ENCODE assay signal across 23 mouse cellular contexts in genomic region chr19:54015503-54015902, GRCm38 (mm10). TPM values are rescaled to one million over a fixed set of nuclear protein-coding genes. Genes with fewer than 3 reads are reported as not detected.
DNase-seq lines count a peak whose midpoint lies in the region; ATAC-seq and TF ChIP-seq lines count a peak whose summit lies in the region.
"Had no signal": no experiment of that assay in that cellular context is flagged by ENCODE, and none has a peak within 500 bp of the region (broad histone marks: within the 10 kb centered on the region; RNA-seq: fewer than 3 reads in every experiment).

No protein-coding gene starts in this region.

- H3K4me1 ChIP-seq in MEL (ENCODE audit: control insufficient read depth in 1 of 2, insufficient read depth in 2 of 2, low read length in 2 of 2), result peaks cover 4 to 18% of the 10 kb centered on the region in 2 experiments
- H3K4me1 ChIP-seq in lung, adult 2 months (ENCODE audit: control insufficient read depth, insufficient read depth, low read length), result peaks cover 3% of the 10 kb centered on the region; the same call in 1 of the 2 replicates
- H3K4me1 ChIP-seq in forebrain, embryonic 13.5 days, result 0 out of 2 replicates have a peak, but pooled peaks cover 2% of the 10 kb centered on the region
- H3K4me1 ChIP-seq: embryonic facial prominence, embryonic 10.5 days; embryonic facial prominence, embryonic 12.5 days had no signal

- peak overlapping the region; percentile 33; the same call in 1 of the 2 replicates for H3K9ac ChIP-seq in MEL (ENCODE audit: control insufficient read depth, low read depth, low read length, poor library complexity, severe bottlenecking)
- H3K9ac ChIP-seq in forebrain, embryonic 13.5 days, result no peak overlapping the region
- H3K9ac ChIP-seq: embryonic facial prominence, embryonic 12.5 days had no signal

- intact Hi-C loops in left cerebral cortex, postnatal 36 days (cut with DNase I), result no loop called here

- no peak overlapping the region for H3K27ac ChIP-seq in MEL (ENCODE audit: control insufficient read depth, low read depth, low read length)
- no peak overlapping the region for H3K27ac ChIP-seq in forebrain, embryonic 13.5 days
- H3K27ac ChIP-seq: embryonic facial prominence, embryonic 10.5 days; embryonic facial prominence, embryonic 12.5 days had no signal

- H3K27me3 ChIP-seq in MEL (ENCODE audit: control insufficient read depth in 1 of 2, insufficient read depth in 2 of 2, low read length in 2 of 2), result no peaks in the 10 kb centered on the region
- H3K27me3 ChIP-seq in forebrain, embryonic 13.5 days, result no peaks in the 10 kb centered on the region
- H3K27me3 ChIP-seq: embryonic facial prominence, embryonic 12.5 days; Patski had no signal

- peaks cover 9% of the 10 kb centered on the region; the same call in 1 of the 2 replicates for H3K79me2 ChIP-seq in MEL (ENCODE audit: control insufficient read depth, insufficient read depth, low read length, poor library complexity)

- TF ChIP-seq CTCF in MEL (IDR thresholded peaks at IDR 0.05 in 2 of 3, conservative IDR thresholded peaks at IDR 0.05 in 1 of 3; ENCODE audit: control insufficient read depth in 1 of 3, insufficient read depth in 1 of 3, low read depth in 2 of 3, low read length in 3 of 3, poor library complexity in 1 of 3, severe bottlenecking in 1 of 3), result no peak
- TF ChIP-seq CTCF in lung, adult 2 months (IDR thresholded peaks at IDR 0.05; ENCODE audit: insufficient read depth, low read length), result no peak

- DNase-seq in 416B (ENCODE audit: low read depth) (peak; percentile 30), MEL (ENCODE audit: low read depth, low spot score) (peak; percentile 77)
- no peak for DNase-seq in lung, adult 2 months
- DNase-seq in embryo, embryonic 10.5 days (ENCODE audit: low spot score), result no peak
- no peak for DNase-seq in left cerebral cortex, postnatal 36 days (ENCODE audit: low spot score in 2 of 2)
- DNase-seq: adrenal gland, adult 8-10 months; adrenal gland, postnatal 14 days; adrenal gland, postnatal 36 days; cerebellum, adult 11-12 months; cerebellum, adult 2 months; cerebellum, adult 9-10 months; cerebellum, postnatal 10 days; cerebellum, postnatal 25 days had no signal

- peak in 1 of 2 experiments; percentile 48; a peak in 1 of 4 replicates for TF ChIP-seq EP300 in MEL (IDR thresholded peaks at IDR 0.05; ENCODE audit: low read depth in 1 of 2, low read length in 2 of 2)

- no peaks in the 10 kb centered on the region for H3K9me3 ChIP-seq in MEL (replicated peaks; ENCODE audit: insufficient read depth, low read length)
- no peaks in the 10 kb centered on the region for H3K9me3 ChIP-seq in forebrain, embryonic 13.5 days (replicated peaks)
- H3K9me3 ChIP-seq: embryonic facial prominence, embryonic 10.5 days; embryonic facial prominence, embryonic 12.5 days; G1E had no signal

- no peak overlapping the region for H3K4me3 ChIP-seq in MEL (ENCODE audit: control insufficient read depth in 1 of 2, insufficient read depth in 1 of 2, low read depth in 2 of 2, low read length in 2 of 2)
- H3K4me3 ChIP-seq in lung, adult 2 months (replicated peaks; ENCODE audit: extremely low read depth, low read depth, low read length), result no peak overlapping the region
- H3K4me3 ChIP-seq in forebrain, embryonic 13.5 days, result no peak overlapping the region
- H3K4me3 ChIP-seq: embryonic facial prominence, embryonic 10.5 days; embryonic facial prominence, embryonic 12.5 days had no signal

- no peak overlapping the region for H3K4me2 ChIP-seq in forebrain, embryonic 13.5 days
- H3K4me2 ChIP-seq: embryonic facial prominence, embryonic 12.5 days had no signal

- no peak for TF ChIP-seq POLR2A in MEL (IDR thresholded peaks at IDR 0.05; ENCODE audit: control insufficient read depth in 1 of 2, insufficient read depth in 1 of 2, low read depth in 1 of 2, low read length in 2 of 2, poor library complexity in 1 of 2)
- TF ChIP-seq POLR2A in lung, adult 2 months (IDR thresholded peaks at IDR 0.05; ENCODE audit: borderline replicate concordance, extremely low read depth, low read depth, low read length), result no peak

- peak; percentile 28 for ATAC-seq in CD4-positive, CD25-positive, alpha-beta regulatory T cell, adult 4 months
- ATAC-seq in common myeloid progenitor, adult 5-6 weeks (replicated peaks; ENCODE audit: low read depth, poor library complexity, severe bottlenecking), result peak; percentile 58; the same call in 1 of the 2 replicates
- no peak for ATAC-seq in forebrain, embryonic 13.5 days
- ATAC-seq: forebrain, embryonic 14.5 days; forebrain, embryonic 16.5 days; Patski had no signal

- WGBS in lung, adult 2 months, result 92% methylated on average over 5 of the region's 5 CpGs
- 95% methylated on average over 5 of the region's 5 CpGs for WGBS in forebrain, embryonic 13.5 days

- H3K36me3 ChIP-seq in MEL (ENCODE audit: control insufficient read depth in 1 of 2, insufficient read depth in 2 of 2, low read length in 2 of 2), result peaks cover 8 to 15% of the 10 kb centered on the region in 2 experiments
- no peaks in the 10 kb centered on the region for H3K36me3 ChIP-seq in forebrain, embryonic 13.5 days (ENCODE audit: poor library complexity, severe bottlenecking)
- H3K36me3 ChIP-seq: embryonic facial prominence, embryonic 12.5 days had no signal

- no peak for TF ChIP-seq RAD21 in MEL (IDR thresholded peaks at IDR 0.05; ENCODE audit: low read depth, low read length)

TF ChIP-seq in MEL, 35 proteins besides CTCF, POLR2A, EP300 and RAD21:
- TF ChIP-seq TCF12 (IDR thresholded peaks at IDR 0.05; ENCODE audit: low read depth, low read length) (no peak), UBTF (IDR thresholded peaks at IDR 0.05; ENCODE audit: borderline replicate concordance, insufficient read depth, low read depth, low read length) (0 out of 2 replicates have a peak, but pooled peaks have one; percentile 44), ELF1 (IDR thresholded peaks at IDR 0.05; ENCODE audit: low read depth, low read length) (no peak), KAT2A (conservative IDR thresholded peaks at IDR 0.05; ENCODE audit: low read depth, low read length) (no peak), SIN3A (IDR thresholded peaks at IDR 0.05; ENCODE audit: low read length) (peak; percentile 44; the same call in 1 of the 2 replicates), ZNF384 (IDR thresholded peaks at IDR 0.05; ENCODE audit: low read depth, low read length) (no peak), NELFE (IDR thresholded peaks at IDR 0.05; ENCODE audit: low read depth, low read length) (no peak), CHD2 (IDR thresholded peaks at IDR 0.05; ENCODE audit: low read length) (no peak), MYB (IDR thresholded peaks at IDR 0.05; ENCODE audit: low read depth, low read length) (no peak), RCOR1 (IDR thresholded peaks at IDR 0.05; ENCODE audit: low read depth, low read length) (no peak), GATA1 (IDR thresholded peaks at IDR 0.05; ENCODE audit: low read depth, low read length) (peak; percentile 54), TAL1 (IDR thresholded peaks at IDR 0.05; ENCODE audit: low read length) (no peak), POLR2AphosphoS5 (IDR thresholded peaks at IDR 0.05; ENCODE audit: borderline replicate concordance, low read depth, low read length) (no peak), TBP (IDR thresholded peaks at IDR 0.05; ENCODE audit: low read depth, low read length) (peak; percentile 83), USF1 (IDR thresholded peaks at IDR 0.05; ENCODE audit: low read depth, low read length) (no peak), HCFC1 (IDR thresholded peaks at IDR 0.05; ENCODE audit: low read depth, low read length) (no peak), ZMIZ1 (IDR thresholded peaks at IDR 0.05; ENCODE audit: low read depth, low read length) (no peak), MYC (IDR thresholded peaks at IDR 0.05; ENCODE audit: low read depth, low read length) (no peak), ETS1 (IDR thresholded peaks at IDR 0.05; ENCODE audit: low read depth, low read length) (0 out of 2 replicates have a peak, but pooled peaks have one; percentile 30)

RNA-seq across cellular contexts. Expression of gene Adra2a, which starts 28.4 kb away (rescaled TPM):
- not detected for polyA plus RNA-seq in CD4-positive, CD25-positive, alpha-beta regulatory T cell, adult 4 months (2017; shearing (Covaris generic))
- 0.46 and 0.58 TPM in 2 replicates for total RNA-seq in MEL (2012; rRNA removed)
- polyA plus RNA-seq in MEL (2012; ENCODE audit: insufficient read depth in 1 of 2, insufficient read length in 2 of 2, low read depth in 1 of 2, low replicate concordance in 2 of 2, missing spikeins in 1 of 2), result 1 to 10 TPM in 1 of 2 experiments, not detected in 1; 2.7 TPM
- total RNA-seq in common myeloid progenitor, adult 5-6 weeks (2017), result 0.32 and 0.49 TPM in 2 replicates
- 1.4 and 1.6 TPM in 2 replicates for polyA plus RNA-seq in lung, adult 2 months (2012; rRNA removed)
- 1.1 TPM in 2 replicates for polyA plus RNA-seq in forebrain, embryonic 13.5 days (2015; fragmentation: Nextera tagmentation; extraction: Ambion mirVana)
- 10 to 100 TPM; 20.0 to 23.3 TPM for total RNA-seq in left cerebral cortex, postnatal 36 days (2021)
- polyA plus RNA-seq: activated CD4-positive, CD25-positive, alpha-beta regulatory T cell, adult 4 months had no signal

Comparison
In these comparisons a context has a peak if more than half of its experiments do, and no peak if none do; other contexts are left out.
1. DNase-seq: peak in 416B (single experiment) and MEL (single experiment); none in lung, adult 2 months (single experiment), embryo, embryonic 10.5 days (single experiment) and left cerebral cortex, postnatal 36 days (0 of 2).